Mouse (Mus musculus): ENCODE data around the gene Acat3. TPM values are rescaled to one million over a fixed set of nuclear protein-coding genes. Genes with fewer than 3 reads are reported as not detected.
A peak's percentile ranks its signal among the peaks of the same experiment; 100 is the strongest.
"Not testable (repeated sequence)": the region's sequence is repeated elsewhere in the genome, so short reads cannot be mapped to it uniquely, and the experiment has no call there.

Acat3 gene
- not detected for total RNA-seq (2022)

DNA sequence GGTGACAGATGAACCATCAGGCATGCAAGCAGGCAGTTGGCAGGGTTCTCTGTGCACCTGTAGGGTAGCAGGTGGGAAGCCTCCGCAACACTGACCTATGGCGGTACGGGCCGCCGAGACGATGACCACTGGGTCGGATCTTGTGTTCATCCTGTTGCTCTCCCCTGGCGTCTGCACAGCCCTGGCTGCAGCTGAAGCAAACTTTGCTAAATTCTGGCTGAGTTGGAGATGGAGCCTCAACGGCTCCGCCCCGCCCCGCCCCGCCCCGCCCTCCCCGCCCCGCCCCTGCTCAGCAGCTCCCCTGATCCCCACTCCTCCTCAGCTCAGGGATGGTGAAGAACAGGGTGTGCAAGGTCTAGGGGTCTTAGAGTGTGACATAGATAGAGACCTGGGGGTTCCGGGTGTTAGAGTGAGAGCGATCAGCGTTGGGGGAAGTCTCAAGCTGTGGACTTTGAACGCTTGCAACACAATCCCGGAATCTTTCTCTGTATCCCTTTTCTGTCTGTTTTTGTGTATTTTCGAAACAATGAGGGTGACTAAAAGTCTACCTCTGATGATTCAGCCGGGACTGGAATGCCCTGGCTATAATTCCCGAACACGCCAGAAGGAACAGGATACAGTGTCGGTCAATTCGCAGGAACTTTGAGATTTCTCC, at the start of gene Acat3:
Gene Acat3 (minus strand): TSS at position 450 of the 655 bp plus-strand sequence.
- no peak for DNase-seq (ENCODE audit: low spot score in 2 of 2)

DNA sequence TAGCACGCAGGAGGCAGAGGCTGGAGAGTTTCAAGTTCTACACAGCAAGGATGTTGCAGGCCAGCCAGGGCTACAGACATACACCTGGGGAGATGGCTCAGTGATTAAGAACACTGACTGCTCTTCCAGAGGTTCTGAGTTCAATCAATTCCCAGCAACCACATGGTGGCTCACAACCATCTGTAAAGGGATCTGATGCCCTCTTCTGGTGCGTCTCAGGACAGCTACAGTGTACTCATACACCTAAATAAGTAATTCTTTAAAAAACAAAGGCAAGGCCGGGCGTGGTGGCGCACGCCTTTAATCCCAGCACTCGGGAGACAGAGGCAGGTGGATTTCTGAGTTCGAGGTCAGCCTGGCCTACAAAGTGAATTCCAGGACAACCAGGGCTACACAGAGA, 47.7 kb upstream of the Acat3 start:
- not testable (repeated sequence) for DNase-seq (ENCODE audit: low spot score in 2 of 2)

DNA sequence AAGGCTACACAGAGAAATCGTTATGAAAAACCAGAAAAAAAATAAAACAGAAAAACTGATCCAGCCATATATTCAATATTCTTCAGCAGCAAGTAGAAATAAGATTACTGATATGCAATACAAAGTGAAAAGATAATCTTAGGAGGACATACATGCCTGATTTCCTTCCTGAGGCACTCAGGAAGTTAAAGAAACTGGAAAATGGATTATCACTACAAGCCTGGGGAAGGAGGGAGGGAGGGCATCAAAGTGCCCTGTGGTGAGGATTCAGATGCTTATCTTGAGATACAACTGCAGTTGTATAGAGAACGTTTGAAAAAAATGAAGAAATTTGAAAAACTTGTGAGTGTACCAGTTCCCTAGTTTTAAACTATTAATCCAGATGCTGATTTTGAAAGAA, 43.6 kb upstream of the Acat3 start:
- DNase-seq (ENCODE audit: low spot score in 2 of 2), result no peak

DNA sequence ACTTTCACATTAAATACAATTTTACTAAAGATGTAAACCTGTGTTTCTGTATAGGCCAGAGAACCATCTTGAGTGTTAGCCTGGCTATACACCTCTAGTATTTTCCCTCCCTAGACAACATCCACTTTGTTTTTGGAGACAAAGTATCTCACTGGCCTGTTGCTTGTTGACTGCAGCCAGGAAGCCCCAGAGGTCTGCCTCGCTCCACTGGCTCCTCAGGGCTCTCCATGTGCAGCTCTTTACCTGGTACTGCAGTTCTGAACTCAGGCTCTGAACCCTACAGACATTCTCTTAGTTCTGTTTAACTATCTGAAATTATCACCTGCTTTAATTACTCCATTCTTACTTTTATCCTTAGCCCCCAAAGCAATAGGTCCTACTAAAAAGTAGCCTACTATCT, 38.1 kb upstream of the Acat3 start:
- DNase-seq (ENCODE audit: low spot score in 2 of 2), result no peak

DNA sequence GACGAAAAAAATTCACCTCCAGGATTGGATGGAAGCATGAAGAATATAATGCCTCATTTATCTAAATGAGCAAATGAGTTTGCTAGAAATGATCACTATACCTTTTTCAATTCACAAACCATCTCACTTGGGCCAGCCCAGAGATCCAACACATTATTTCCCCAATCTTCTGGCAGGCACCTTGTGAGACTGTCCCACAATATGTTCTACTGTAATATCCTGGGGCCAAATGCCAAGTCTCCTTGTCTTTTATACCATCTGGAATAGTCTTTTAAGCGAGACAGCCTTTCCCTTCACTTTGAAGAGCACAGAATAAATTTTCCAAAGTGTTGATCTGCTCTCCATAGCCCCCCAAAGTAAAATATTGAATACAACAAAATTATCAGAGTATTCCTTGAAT, 33.5 kb upstream of the Acat3 start:
- DNase-seq (ENCODE audit: low spot score in 2 of 2), result no peak

DNA sequence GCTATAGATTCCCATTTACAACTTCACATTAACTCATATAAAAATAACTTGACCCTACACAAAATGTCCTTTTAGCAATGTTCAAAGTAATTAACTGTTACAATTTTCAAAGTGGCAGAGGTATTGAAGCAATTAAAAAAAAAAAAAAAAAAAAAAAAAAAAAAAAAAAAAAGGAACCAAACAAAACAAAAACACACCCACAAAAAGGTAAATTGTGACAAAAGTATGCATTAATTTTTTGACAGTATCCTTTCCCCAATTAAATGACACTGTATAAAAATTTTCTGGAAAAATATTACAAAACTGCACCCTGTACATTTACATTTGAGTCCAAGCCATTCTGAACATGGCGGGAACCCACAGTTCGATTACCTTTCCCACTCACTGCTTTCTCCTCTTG, 26.8 kb upstream of the Acat3 start:
- no peak for DNase-seq (ENCODE audit: low spot score in 2 of 2)

DNA sequence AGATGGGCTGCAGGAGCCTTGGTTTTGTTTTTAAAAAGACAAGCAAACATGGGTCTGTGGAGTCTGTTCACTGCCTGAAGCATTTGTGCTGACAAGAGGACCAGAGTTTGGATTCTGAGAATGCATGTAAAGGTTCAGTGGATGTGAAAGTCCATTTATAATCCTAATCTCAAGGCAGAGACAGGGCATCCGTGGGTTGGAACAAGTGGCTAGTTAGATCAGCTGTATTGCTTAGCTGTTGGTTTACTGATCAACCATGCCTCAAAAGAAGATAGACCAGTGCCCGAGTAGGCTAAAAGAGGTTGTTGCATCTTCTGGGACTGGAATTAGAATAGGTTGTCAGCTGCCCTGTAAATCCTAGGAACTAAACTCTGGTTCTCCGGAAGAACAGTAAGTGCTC, 23.1 kb upstream of the Acat3 start:
- DNase-seq (ENCODE audit: low spot score in 2 of 2), result no peak

DNA sequence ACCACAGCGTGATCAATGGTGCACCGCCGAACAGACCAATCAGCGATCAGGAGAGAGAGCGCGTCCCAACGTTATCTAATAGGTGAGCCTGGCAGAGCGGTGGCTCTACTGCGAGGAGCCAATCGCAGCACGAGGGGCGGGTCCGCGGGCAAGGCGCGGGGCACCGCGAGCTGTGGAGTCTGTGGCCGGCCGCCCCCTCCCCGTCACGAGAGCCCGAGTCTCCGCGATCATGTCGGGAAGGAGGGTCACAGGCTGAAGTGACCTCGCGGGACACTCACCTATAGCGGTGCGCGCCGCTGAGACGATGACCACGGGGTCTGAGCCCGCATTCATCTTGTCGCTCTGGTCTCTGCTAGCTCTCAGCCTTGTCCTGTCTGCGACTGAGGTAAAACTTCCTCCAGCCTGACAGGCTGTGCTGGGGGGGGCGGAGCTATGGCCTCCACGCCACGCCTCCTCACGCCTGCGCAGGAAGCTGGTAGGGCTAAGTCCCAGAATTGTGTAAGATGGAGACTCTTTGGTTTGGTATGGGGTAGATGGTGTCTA, 20.0 kb upstream of the Acat3 start, which contains the start of gene Acat2:
Gene Acat2 (minus strand): TSS at position 417 of the 543 bp plus-strand sequence.
- DNase-seq (ENCODE audit: low spot score in 2 of 2), result peak; percentile 90

DNA sequence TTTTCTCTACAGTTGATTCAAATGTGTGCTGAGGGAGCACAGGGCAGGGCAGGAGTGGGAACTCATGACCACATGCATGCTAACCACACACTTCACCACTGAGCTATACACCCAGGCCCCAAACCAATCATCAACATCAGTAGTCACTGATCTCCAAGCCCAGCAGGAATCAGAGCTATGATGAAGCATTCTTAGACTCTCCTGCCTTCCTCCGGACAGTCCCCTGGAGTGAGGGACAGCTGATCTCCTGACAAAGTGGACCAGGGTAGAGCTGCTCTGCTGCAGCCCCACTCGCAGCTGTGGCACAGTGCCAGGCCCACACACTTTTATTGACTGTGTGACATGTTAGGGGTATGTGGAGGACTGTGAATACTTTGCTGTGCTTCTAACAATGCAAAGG, 19.0 kb upstream of the Acat3 start:
- not testable (repeated sequence) for DNase-seq (ENCODE audit: low spot score in 2 of 2)

DNA sequence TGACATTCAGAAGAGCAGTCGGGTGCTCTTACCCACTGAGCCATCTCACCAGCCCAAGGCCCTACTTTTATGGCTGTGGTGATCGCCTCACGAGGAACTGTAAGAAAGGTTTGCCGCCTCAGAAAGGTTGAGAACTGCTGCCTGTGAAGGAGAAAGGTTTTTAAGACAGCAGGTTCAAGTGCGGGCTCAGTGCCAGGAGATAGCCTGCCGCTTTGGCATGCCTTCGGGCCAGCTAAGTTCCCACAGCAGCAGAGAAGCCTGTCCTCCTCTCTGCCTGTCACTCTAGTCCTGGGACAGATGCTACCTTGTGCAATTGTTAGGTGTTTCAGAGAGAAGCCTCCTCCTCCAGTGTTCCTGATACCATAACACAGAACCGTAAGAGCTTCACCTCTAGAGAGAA, 16.3 kb upstream of the Acat3 start:
- DNase-seq (ENCODE audit: low spot score in 2 of 2), result no peak

DNA sequence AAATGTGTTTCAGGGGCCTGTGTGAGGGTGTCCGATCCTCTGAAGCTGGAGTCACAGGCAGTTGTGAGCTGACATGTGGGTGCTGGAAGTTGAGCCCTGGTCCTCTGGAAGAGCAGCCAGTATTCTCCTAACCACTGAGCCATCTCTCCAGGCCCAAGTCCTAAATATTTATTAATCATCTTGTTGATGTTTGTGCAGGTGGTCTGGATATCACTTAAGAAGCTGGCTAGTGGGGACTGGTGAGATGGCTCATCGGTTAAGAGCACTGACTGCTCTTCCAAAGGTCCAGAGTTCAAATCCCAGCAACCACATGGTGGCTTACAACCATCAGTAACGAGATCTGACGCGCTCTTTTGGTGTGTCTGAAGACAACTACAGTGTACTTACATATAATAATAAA, 9.3 kb upstream of the Acat3 start:
- no peak for DNase-seq (ENCODE audit: low spot score in 2 of 2)

DNA sequence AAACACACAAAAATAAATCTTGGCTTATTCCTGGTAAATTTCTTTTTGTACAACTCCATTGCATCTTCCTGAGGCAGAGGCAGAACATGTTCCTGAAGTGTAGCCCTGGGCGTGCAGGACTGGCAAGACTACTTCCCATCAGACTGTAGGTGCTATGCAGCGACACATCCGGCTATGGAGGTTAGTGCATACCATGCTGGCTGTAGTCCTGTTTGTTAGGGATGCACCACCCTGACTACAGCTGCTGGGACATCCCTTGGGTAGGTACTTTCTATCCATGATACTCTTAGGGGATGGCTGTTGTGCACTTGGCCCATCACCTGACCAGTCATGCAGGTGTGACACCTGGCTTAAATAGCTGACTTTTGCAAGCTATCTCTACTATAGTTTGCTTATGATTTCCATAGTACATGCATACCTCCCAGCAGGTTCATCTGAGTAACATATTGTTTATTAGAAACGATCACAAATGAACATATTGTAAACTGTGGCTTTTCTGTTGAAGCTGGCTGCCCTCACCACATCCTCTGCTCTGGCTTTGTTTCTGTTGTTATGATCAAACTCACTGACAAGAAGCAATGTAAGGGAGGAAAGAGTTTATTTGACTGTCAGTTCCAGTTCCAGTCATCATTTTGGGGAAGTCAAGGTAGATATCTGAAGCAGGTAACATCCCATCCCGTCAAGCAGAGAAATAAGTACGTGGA, 2.2 kb upstream of the Acat3 start:
- DNase-seq (ENCODE audit: low spot score in 2 of 2), result no peak

DNA sequence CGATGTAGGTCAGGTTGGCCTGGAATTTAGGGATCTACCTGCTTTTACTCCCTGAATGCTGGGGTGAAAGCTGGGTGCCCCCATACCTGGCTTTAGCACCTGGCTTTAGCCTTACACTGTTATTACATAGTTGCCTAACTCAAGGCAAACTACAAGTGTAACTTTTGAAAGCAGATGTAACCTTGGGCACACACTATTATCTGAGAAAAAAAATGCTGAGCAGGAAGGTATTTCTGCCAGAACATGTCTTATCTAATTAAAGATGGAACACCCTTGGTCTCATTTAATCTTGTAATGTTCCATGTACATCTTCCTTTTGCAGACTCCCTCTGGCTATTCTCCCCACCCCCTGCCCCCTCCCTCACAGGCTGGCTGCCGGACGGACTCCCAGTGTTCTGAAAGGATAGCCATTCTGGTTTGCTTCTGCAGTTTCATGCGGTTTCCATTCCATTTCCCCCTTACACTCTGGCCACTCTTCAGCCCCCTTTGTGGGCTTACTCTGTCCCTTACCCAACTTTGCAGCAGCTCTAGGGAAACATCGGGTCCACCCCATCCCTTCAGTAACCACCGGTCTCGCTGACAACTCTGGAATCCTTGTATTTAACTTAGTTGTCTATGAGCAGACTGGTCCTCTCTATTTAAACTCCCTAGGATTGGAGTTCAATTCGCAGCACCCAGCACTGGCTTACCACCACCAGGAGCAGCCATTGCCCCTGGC, 1.3 kb upstream of the Acat3 start:
- no peak for DNase-seq (ENCODE audit: low spot score in 2 of 2)

DNA sequence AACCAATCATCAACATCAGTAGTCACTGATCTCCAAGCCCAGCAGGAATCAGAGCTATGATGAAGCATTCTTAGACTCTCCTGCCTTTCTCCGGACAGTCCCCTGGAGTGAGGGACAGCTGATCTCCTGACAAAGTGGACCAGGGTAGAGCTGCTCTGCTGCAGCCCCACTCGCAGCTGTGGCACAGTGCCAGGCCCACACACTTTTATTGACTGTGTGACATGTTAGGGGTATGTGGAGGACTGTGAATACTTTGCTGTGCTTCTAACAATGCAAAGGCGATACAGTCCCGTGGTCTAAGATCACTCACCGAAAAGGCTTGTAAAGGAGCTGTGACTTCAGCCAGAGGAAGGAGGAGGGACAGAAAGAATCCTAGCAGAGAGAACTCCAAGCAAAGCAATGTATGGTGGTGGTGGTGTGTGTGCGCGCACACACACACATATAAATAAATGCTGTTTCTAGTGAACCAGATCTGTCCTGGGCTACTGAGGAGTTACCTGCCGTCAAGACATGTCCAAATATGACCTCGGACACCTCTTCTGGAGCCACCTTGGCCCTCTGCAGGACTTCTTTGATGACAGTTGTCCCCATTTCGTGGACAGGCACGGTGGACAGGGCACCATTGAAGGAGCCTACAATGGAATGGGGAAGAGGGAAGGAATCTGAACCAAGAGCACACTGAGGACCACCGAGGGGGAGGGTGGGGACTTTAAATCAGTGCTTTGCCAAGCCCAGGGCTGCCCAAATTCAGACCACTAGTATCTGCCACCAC, 837 bp downstream of the Acat3 start:
- DNase-seq (ENCODE audit: low spot score in 2 of 2), result not testable (repeated sequence)

DNA sequence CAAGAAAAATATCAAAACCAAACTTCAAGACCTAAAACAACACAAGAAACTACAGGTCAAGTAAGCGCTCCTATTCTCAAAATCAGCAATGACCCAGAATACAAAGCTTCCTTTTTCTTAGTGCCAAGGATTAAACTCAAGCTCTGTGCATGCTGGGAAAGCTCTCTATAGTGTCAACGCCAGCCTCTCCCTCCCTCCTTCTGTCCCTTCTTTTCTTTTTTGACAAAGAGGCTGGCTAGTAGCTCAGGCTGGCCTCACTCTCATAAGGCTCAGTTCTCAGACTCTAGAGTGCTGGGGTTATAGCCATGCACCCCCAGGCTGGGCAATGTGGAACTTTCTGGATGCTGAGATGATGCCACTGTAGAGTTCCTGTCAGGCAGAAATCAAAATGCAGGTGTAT, 2.3 kb downstream of the Acat3 start:
- DNase-seq (ENCODE audit: low spot score in 2 of 2), result no peak

DNA sequence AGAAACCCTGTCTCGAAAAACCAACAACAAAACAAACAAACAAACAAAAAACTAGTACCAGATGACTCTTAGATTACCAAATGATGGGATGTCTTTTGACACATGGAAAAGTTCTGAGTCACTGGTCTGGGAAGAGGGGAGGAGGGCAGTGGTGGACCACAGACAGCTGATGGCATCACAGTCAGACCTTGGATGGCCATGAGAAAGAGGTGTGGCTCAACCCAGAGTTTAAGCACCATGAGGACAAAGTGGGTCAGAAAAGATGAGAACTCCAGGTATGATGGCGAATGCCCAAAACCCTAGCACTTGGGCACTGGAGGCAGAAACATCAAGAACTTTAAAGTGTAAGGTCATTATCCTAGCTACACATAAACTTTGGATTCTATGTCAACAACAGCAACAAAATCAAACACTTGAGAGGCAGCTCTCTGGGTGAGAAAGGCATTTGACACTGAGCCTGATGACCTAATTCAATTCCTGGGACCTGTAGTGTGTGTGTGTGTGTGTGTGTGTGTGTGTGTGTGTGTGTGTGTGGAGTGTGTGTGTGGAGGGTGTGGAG, 2.9 kb downstream of the Acat3 start:
- no peak for DNase-seq (ENCODE audit: low spot score in 2 of 2)

DNA sequence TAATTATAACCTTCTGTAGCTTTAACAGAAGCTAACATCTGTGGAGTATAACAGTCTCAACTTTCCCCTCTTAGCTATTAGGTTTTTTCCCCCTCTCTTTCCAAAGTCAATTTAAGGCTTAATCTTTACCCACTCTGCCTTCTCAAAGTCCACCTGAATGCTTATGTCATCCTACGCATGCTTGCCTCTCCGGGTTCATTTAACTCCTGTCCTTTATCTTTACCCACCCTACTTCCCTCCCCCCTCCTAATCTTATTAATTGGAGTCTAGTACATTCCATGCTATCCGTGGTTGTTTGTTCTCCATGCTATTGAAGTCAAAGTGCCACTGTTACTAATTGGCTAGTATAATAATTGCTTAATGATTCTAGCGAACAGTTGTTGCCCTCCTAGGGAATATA, 4.7 kb downstream of the Acat3 start:
- no peak for DNase-seq (ENCODE audit: low spot score in 2 of 2)

DNA sequence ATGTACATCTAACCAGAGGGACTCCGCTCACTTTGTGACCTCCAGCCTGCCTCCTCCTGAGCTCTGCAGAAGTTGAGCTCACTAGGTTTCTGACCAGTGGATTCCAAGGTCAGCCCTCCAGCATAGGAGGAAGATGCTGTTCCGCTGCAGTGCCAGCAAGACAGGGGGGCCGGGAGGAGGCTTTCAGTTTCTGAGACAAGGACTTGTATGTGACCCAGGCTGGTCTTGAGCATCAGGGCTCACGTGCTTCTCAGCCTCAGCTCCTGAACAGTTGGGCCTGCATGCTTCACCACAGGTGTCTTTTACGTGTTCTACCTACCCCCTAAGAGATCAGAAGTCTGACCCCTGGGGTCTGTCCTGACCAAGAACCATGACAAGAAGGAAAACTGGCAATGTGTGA, 8.8 kb downstream of the Acat3 start:
- not testable (repeated sequence) for DNase-seq (ENCODE audit: low spot score in 2 of 2)

DNA sequence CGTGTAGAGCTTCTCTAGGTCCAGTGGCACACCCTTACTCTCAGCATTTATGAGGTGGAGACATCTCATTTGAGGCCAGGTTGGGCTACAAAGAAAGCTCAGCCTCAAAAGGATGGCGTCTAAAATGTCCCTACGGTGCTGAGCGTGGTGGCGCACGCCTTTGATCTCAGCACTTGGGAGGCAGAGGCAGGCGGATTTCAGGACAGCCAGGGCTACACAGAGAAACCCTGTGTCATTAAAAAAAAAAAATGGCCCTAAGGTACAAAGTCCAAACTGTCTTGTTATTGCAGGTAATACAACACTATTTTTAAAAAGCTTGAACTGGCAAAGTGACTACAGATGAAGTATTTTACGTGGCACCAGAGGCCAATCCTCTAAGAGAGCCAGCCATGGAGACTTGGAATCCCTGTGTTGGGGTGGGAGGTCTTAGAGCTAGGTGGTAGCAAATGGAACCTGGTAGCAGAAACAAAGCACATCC, 14.7 kb downstream of the Acat3 start:
- no peak for DNase-seq (ENCODE audit: low spot score in 2 of 2)

DNA sequence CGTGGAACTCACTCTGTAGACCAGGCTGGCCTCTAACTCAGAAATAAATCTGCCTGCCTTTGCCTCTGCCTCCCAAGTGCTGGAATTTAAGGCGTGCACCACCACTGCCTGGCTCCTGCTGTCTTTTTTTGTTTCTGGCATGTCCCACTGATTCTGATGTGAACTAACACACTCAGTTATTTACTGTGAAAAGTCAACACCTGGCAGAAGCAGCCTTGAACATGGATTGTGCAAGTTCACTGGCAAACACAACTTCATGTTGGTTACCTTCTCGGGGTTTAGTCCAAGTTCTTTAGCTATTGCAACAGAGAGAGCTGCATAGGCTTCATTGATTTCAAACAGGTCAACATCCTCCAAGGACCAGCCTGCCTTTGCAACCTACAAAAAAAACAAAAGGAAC, 15.4 kb downstream of the Acat3 start:
- no peak for DNase-seq (ENCODE audit: low spot score in 2 of 2)

DNA sequence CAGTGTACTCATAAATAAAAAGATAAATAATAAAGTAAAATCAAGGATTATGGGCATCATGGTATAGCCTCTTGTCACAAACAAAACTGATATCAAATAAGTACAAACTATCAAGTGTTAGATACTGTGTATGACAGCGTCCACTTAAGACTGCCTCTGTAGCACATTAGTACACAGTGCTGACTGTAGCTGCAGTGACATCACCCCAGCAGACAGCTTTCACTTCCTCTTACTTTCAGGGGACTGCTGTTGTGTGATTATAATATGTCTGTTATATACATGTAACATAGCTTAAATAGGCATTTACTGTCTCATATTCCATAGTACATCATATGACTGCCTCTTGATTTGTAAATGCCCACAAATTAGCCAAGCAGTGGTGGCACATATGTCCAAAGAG, 19.3 kb downstream of the Acat3 start:
- DNase-seq (ENCODE audit: low spot score in 2 of 2), result no peak

Data from gastrocnemius, adult 8-10 months (tissue).